Mouse (Mus musculus) thymus, adult 2 months (tissue): ENCODE measurements around the gene Cycs.

Experiments
- CTCF ChIP-seq: fragments of 200-500 bp; IDR thresholded peaks from 2 replicates; pipeline ENCODE4 v1.5.1; 2012; ENCODE audit warnings: mild to moderate bottlenecking, control low read depth, low read length, moderate library complexity, borderline replicate concordance; ENCODE audit not compliant: control insufficient read depth, poor library complexity, insufficient read depth; ENCODE audit errors: extremely low read depth
- POLR2A ChIP-seq: fragments of 200-500 bp; IDR thresholded peaks from 2 replicates; pipeline ENCODE4 v1.6.1; 2012; ENCODE audit warnings: mild to moderate bottlenecking, low read length, control low read depth, moderate library complexity; ENCODE audit not compliant: control insufficient read depth, poor library complexity, insufficient read depth; ENCODE audit errors: extremely low read depth

DNA sequence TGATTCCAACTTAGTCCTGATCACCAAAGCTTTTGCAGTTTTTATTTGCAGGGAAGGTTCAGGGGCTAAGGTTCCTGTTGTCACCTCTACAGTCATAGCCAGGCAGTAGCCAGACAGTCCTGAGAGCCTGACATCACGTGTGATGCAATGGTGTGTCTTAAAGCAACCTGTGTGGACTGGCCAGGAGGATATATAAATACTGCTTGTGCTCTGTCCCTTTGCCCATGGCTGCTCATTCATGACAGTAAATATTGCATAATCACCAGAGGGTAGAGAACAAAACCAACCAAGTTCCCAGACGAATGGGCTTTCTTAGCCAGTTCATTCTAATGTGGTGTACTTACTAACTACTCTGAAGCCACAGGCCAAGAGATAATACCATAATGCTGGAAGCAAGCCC is 21.1 kb upstream of the Cycs start:
- TF ChIP-seq POLR2A: no peak
- TF ChIP-seq CTCF: no peak
